Mouse (Mus musculus) forebrain, embryonic 11.5 days (tissue): ENCODE data around the gene Ada. TPM values are rescaled to one million over a fixed set of nuclear protein-coding genes. Genes with fewer than 3 reads are reported as not detected.

Experiments
- polyA plus RNA-seq: library from polyadenylated mRNA; unstranded; fragments of >200 nt; fragmentation: Nextera tagmentation; extraction: Ambion mirVana; gene quantifications from 2 replicates; pipeline ENCODE4 v1.2.1, GENCODE M21; 2014

Gene Ada
- polyA plus RNA-seq, 1 experiment from 2014 or later: 8.1 TPM

Other genes with a start within 250 kb of the Ada start
- not detected in 2 replicates for gene Hnf4a, start 243.4 kb downstream of the Ada start, polyA plus RNA-seq
- gene Ttpal, start 147.9 kb downstream of the Ada start, polyA plus RNA-seq: 43.5 and 45.4 TPM in 2 replicates
- 28.9 and 30.7 TPM in 2 replicates for gene Serinc3, start 105.1 kb downstream of the Ada start, polyA plus RNA-seq
- 189 and 193 TPM in 2 replicates for gene Pkig, start 91.9 kb downstream of the Ada start, polyA plus RNA-seq
- 0.25 and 0.32 TPM in 2 replicates for gene Ccn5, start 70.6 kb upstream of the Ada start, polyA plus RNA-seq
- not detected in 2 replicates for gene Kcnk15, start 103.4 kb upstream of the Ada start, polyA plus RNA-seq
- 0.98 and 1.2 TPM in 2 replicates for gene Rims4, start 168.4 kb upstream of the Ada start, polyA plus RNA-seq
- gene Ywhab, start 244.7 kb upstream of the Ada start, polyA plus RNA-seq: 316 and 330 TPM in 2 replicates